Comparison of ENCODE assay signal across 7 mouse cellular contexts in genomic region chr4:116627722-116628662, GRCm38 (mm10). TPM values are rescaled to one million over a fixed set of nuclear protein-coding genes. Genes with fewer than 3 reads are reported as not detected.
DNase-seq lines count a peak whose midpoint lies in the region; ATAC-seq and TF ChIP-seq lines count a peak whose summit lies in the region.

Gene Nasp (minus strand): TSS chr4:116627941.

- ATAC-seq in intestine, postnatal 0 days, result peak; percentile 85
- ATAC-seq in midbrain, embryonic 12.5 days (ENCODE audit: low FRiP score, low read depth), result peak; percentile 89

- H3K4me1 ChIP-seq in intestine, postnatal 0 days (replicated peaks; ENCODE audit: control insufficient read depth, insufficient read depth, low read length), result peaks cover 5% of the 10 kb centered on the region; the same call in 1 of the 2 replicates
- peaks cover 21% of the 10 kb centered on the region for H3K4me1 ChIP-seq in midbrain, embryonic 12.5 days
- H3K4me1 ChIP-seq in small intestine, adult 2 months (ENCODE audit: control insufficient read depth, insufficient read depth, insufficient read length, low read length), result 0 out of 2 replicates have a peak, but pooled peaks cover 2% of the 10 kb centered on the region

- H3K9me3 ChIP-seq in intestine, postnatal 0 days (ENCODE audit: control insufficient read depth), result no peaks in the 10 kb centered on the region
- H3K9me3 ChIP-seq in midbrain, embryonic 12.5 days, result no peaks in the 10 kb centered on the region

- H3K4me3 ChIP-seq in intestine, postnatal 0 days (ENCODE audit: low read depth, low read length), result peak within 1 kb of the TSS; percentile 100
- peak within 1 kb of the TSS; percentile 99 for H3K4me3 ChIP-seq in midbrain, embryonic 12.5 days
- H3K4me3 ChIP-seq in small intestine, adult 2 months (ENCODE audit: low read depth, low read length), result peak within 1 kb of the TSS; percentile 86

- no peak for TF ChIP-seq POLR2A in small intestine, adult 2 months (IDR thresholded peaks at IDR 0.05; ENCODE audit: low read depth, low read length)

- H3K36me3 ChIP-seq in intestine, postnatal 0 days (ENCODE audit: control insufficient read depth, insufficient read depth), result peaks cover 7% of the 10 kb centered on the region; the same call in 1 of the 2 replicates
- H3K36me3 ChIP-seq in midbrain, embryonic 12.5 days, result peaks cover 16% of the 10 kb centered on the region
- H3K36me3 ChIP-seq in small intestine, adult 2 months (ENCODE audit: control insufficient read depth, insufficient read depth, low read length), result 0 out of 2 replicates have a peak, but pooled peaks cover 1% of the 10 kb centered on the region

- H3K4me2 ChIP-seq in intestine, postnatal 0 days (replicated peaks; ENCODE audit: low read depth), result peak within 1 kb of the TSS; percentile 79
- H3K4me2 ChIP-seq in midbrain, embryonic 12.5 days (replicated peaks), result peak within 1 kb of the TSS; percentile 66

- peak within 1 kb of the TSS; percentile 91 for H3K27ac ChIP-seq in intestine, postnatal 0 days (ENCODE audit: low read depth, low read length)
- peak within 1 kb of the TSS; percentile 95 for H3K27ac ChIP-seq in midbrain, embryonic 12.5 days (replicated peaks)
- H3K27ac ChIP-seq in small intestine, adult 2 months (ENCODE audit: insufficient read depth, low read depth, low read length), result peak within 1 kb of the TSS; percentile 77

- intact Hi-C loops in left cerebral cortex, postnatal 4 days (cut with DNase I), result loop anchor here (2.0 kb wide), 1 partner anchor 23 kb away; the partner anchor contains the start of gene Akr1a1

- H3K27me3 ChIP-seq in intestine, postnatal 0 days (replicated peaks; ENCODE audit: control insufficient read depth, insufficient read depth, low read length), result no peaks in the 10 kb centered on the region
- no peaks in the 10 kb centered on the region for H3K27me3 ChIP-seq in midbrain, embryonic 12.5 days
- no peaks in the 10 kb centered on the region for H3K27me3 ChIP-seq in small intestine, adult 2 months (ENCODE audit: control insufficient read depth, insufficient read depth, low read length)

- no peak for TF ChIP-seq CTCF in intestine, postnatal 0 days (IDR thresholded peaks at IDR 0.05; ENCODE audit: low read depth)
- TF ChIP-seq CTCF in small intestine, adult 2 months (IDR thresholded peaks at IDR 0.05; ENCODE audit: extremely low read depth, insufficient read length, insufficient replicate concordance, low read depth, low read length), result no peak

- peak within 1 kb of the TSS; percentile 92 for H3K9ac ChIP-seq in intestine, postnatal 0 days (ENCODE audit: low read depth, low read length)
- peak within 1 kb of the TSS; percentile 94 for H3K9ac ChIP-seq in midbrain, embryonic 12.5 days (replicated peaks)

- peak; percentile 84 for DNase-seq in adrenal gland, postnatal 10 days
- peak; percentile 88 for DNase-seq in embryo, embryonic 9.5 days (ENCODE audit: extremely low spot score)
- DNase-seq in gonadal fat pad, adult 2 months (ENCODE audit: low read depth), result peak; percentile 45
- DNase-seq in left cerebral cortex, postnatal 4 days, result peak; percentile 67

- WGBS in intestine, postnatal 0 days, result 8% methylated on average over 23 of the region's 23 CpGs
- 7% methylated on average over 23 of the region's 23 CpGs for whole genome bisulfite sequencing in midbrain, embryonic 12.5 days
- 7% methylated on average over 23 of the region's 23 CpGs for WGBS in small intestine, adult 2 months

RNA-seq across cellular contexts. Expression of gene Nasp, which starts in this region (rescaled TPM):
- 10 to 100 TPM; 46.4 to 48.1 TPM for total RNA-seq in adrenal gland, postnatal 10 days (2021)
- 3.8 and 4.4 TPM in 2 replicates for polyA plus RNA-seq in gonadal fat pad, adult 2 months (2012; rRNA removed)
- polyA plus RNA-seq in intestine, postnatal 0 days (2015; fragmentation: Nextera tagmentation; extraction: Ambion mirVana), result 36.9 and 38.6 TPM in 2 replicates
- total RNA-seq in left cerebral cortex, postnatal 4 days (2021), result 100 to 1,000 TPM; 125 to 130 TPM
- 229 and 242 TPM in 2 replicates for polyA plus RNA-seq in midbrain, embryonic 12.5 days (2016; fragmentation: Nextera tagmentation; extraction: Ambion mirVana)
- 0.62 and 0.96 TPM in 2 replicates for polyA plus RNA-seq in small intestine, adult 2 months (2012; rRNA removed)

Comparison
In these comparisons a context has a peak if more than half of its experiments do, and no peak if none do; other contexts are left out.
1. Peak in every context shown above with its lines: DNase-seq, ATAC-seq, H3K4me3 ChIP-seq and H3K27ac ChIP-seq.